Mouse (Mus musculus): Measurements from ENCODE around the gene D230025D16Rik. TPM values are rescaled to one million over a fixed set of nuclear protein-coding genes. Genes with fewer than 3 reads are reported as not detected.

Gene D230025D16Rik
- polyA plus RNA-seq, 1 experiment from 2014 or later, result 20.8 TPM

DNA sequence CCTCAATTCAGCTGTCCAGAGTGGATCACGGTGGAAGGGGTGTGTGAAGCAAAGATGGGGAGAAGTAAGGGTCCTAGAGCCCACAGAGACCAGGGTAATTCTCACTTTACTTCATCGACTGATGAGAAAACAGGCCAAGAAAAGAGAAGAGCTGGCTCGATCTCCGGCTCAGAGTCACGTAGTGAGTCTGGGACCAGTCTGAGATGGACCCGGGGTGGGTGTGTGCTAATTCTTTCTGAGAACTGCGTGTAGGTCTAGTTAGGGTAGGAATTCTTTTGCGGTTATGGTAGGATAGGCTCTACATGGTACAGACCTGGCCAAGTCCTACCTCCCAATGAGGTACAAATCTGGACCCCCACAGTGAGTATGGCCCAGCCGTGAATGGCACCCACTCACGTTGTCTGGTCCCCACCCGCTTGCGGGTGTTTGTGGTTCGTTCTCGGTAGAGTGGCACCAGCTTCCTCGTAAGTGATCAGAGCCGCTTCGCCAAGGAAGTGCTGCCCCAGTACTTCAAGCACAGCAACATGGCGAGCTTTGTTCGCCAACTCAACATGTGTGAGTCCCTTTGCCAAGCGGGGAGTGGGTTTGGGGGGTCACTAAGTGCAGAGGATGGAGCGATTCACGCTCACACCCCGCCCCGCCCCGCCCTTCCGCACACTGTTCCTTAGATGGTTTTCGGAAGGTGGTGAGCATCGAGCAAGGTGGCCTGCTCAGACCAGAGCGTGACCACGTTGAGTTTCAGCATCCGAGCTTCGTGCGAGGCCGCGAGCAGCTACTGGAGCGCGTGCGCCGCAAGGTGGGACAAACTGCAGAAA lies 45.4 kb downstream of the D230025D16Rik start:
- ATAC-seq (replicated peaks; ENCODE audit: extremely low read depth, insufficient read depth, low FRiP score), result no peak
- H3K36me3 ChIP-seq (ENCODE audit: control insufficient read depth, insufficient read depth), result no peaks in the 10 kb centered on the region
- peaks cover 24% of the 10 kb centered on the region for H3K4me1 ChIP-seq (ENCODE audit: control insufficient read depth, insufficient read depth, low read length)
- peak overlapping the region; percentile 93 for H3K4me2 ChIP-seq (ENCODE audit: low read depth, low read length)
- peak overlapping the region; percentile 71 for H3K9ac ChIP-seq (ENCODE audit: low read length)
- H3K27ac ChIP-seq (ENCODE audit: low read length), result no peak overlapping the region
- peak overlapping the region; percentile 58 for H3K4me3 ChIP-seq (ENCODE audit: low read length)
- 6% methylated on average over 39 of the region's 39 CpGs for WGBS
- no peaks in the 10 kb centered on the region for H3K9me3 ChIP-seq (replicated peaks; ENCODE audit: control insufficient read depth, low read length)
- peaks cover 75% of the 10 kb centered on the region for H3K27me3 ChIP-seq (ENCODE audit: control insufficient read depth, insufficient read depth, low read length)

GRCm38 (mm10) chr8:105270916-105271186 lies 45.9 kb downstream of the D230025D16Rik start:
- Histone ChIP-seq H3K27me3 (ENCODE audit: control insufficient read depth, insufficient read depth, low read length) (peaks cover 81% of the 10 kb centered on the region), H3K9ac (ENCODE audit: low read length) (no peak overlapping the region), H3K9me3 (replicated peaks; ENCODE audit: control insufficient read depth, low read length) (no peaks in the 10 kb centered on the region), H3K36me3 (ENCODE audit: control insufficient read depth, insufficient read depth) (no peaks in the 10 kb centered on the region), H3K4me2 (ENCODE audit: low read depth, low read length) (0 out of 2 replicates have a peak overlapping the region, but pooled peaks have one; percentile 93), H3K27ac (ENCODE audit: low read length) (no peak overlapping the region), H3K4me3 (ENCODE audit: low read length) (no peak overlapping the region), H3K4me1 (ENCODE audit: control insufficient read depth, insufficient read depth, low read length) (peaks cover 29% of the 10 kb centered on the region)
- ATAC-seq (replicated peaks; ENCODE audit: extremely low read depth, insufficient read depth, low FRiP score), result no peak
- 6% methylated on average over 11 of the region's 11 CpGs for WGBS

DNA sequence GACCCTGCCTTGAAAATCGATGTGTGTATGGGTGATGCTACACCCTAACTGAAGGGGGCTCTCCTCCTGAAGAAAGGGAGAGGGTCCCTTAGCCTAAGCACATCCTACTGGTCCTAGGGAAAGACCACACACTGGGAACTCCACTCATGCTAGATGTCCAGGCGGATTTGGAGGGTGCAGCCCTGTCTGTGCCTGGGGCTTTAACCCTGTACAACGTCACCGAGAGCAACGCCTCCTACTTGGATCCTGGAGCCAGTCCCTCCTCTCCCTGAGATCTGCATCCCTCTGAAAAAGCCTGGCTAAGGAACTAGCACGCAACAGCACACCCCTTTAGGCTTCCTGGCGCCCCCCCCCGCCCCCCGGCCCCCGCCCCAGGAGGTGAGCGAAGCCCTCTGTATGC lies 50.4 kb downstream of the D230025D16Rik start:
- H3K4me3 ChIP-seq (ENCODE audit: low read length), result peak overlapping the region; percentile 47; the same call in 1 of the 2 replicates

DNA sequence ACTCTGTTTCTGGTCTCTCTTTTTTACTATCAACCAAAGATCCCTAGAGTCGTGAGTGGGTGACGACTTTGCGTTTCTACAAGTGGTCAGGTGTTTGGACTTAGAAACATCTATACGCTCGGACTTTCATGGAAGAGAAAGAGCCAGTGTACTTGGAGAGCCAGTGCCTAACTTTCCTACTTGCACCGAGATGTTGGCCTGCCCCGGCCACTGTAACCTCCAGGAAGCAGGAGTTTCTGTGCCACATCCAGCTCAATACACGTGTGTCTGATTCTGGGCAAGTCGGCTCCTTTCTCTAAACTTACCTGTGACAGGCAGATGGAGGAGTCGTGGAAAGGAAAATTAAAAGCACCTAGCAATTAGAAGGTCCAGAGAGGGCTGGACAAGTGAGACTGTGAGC lies 50.9 kb downstream of the D230025D16Rik start, which contains the start of gene Nol3:
Gene Nol3 (plus strand): TSS at position 301 of the 400 bp plus-strand sequence.
- Histone ChIP-seq H3K4me1 (ENCODE audit: control insufficient read depth, insufficient read depth, low read length) (peaks cover 8% of the 10 kb centered on the region), H3K36me3 (ENCODE audit: control insufficient read depth, insufficient read depth) (no peaks in the 10 kb centered on the region), H3K4me2 (ENCODE audit: low read depth, low read length) (peak within 1 kb of the TSS; percentile 68), H3K27me3 (ENCODE audit: control insufficient read depth, insufficient read depth, low read length) (peaks cover 69% of the 10 kb centered on the region), H3K27ac (ENCODE audit: low read length) (no peak within 1 kb of the TSS), H3K4me3 (ENCODE audit: low read length) (peak within 1 kb of the TSS; percentile 47), H3K9me3 (replicated peaks; ENCODE audit: control insufficient read depth, low read length) (no peaks in the 10 kb centered on the region), H3K9ac (ENCODE audit: low read length) (peak within 1 kb of the TSS; percentile 63)
- WGBS, result 7% methylated on average over 10 of the region's 10 CpGs
- no peak for ATAC-seq (replicated peaks; ENCODE audit: extremely low read depth, insufficient read depth, low FRiP score)

More for the DNA sequence above, 50.4 kb downstream of the D230025D16Rik start:
- 15% methylated on average over 10 of the region's 11 CpGs for WGBS
- Histone ChIP-seq H3K27ac (ENCODE audit: low read length) (no peak overlapping the region), H3K9me3 (replicated peaks; ENCODE audit: control insufficient read depth, low read length) (no peaks in the 10 kb centered on the region), H3K36me3 (ENCODE audit: control insufficient read depth, insufficient read depth) (no peaks in the 10 kb centered on the region), H3K4me2 (ENCODE audit: low read depth, low read length) (peak overlapping the region; percentile 68), H3K27me3 (ENCODE audit: control insufficient read depth, insufficient read depth, low read length) (peaks cover 72% of the 10 kb centered on the region), H3K4me1 (ENCODE audit: control insufficient read depth, insufficient read depth, low read length) (peaks cover 9% of the 10 kb centered on the region), H3K9ac (ENCODE audit: low read length) (peak overlapping the region; percentile 63)
- no peak for ATAC-seq (replicated peaks; ENCODE audit: extremely low read depth, insufficient read depth, low FRiP score)

DNA sequence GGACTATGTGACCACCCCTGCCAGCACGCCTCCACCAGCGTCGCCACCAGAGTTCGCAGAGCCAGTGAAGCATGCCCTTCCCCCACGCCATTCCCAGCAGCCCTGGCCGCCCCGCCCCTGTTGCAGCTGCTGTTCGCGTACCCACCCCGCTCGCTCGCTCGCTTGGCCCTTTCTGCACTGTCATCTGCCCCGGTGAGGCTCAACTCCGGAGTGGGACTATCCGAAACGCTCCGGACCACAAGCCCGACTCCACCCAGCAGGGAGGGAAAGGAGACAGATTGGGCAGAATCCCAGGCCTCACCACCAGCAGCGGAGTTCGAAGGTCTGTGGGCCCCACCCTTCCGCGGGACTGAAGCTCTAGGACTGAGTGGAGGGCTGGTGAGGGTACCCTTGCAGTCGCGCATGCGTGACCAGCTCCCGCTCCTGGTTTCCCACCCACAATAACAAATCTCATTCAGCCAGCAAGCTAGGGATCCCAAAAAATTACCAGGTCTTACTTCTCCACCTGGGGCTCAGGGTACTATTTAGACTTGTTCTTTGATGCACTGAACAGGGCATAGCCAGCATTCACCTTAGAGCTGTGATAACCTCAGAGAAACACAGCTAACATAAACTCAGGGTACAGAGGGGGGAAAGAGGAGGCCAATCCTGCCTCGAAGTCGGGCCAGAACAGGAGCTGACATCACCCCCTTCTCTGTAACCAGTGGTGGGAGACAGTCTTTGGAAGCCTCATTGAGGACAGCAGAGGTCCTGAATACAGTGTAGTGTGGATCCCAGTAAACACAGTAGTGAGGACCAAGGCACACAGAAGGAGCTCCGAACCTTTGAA lies 51.6 kb downstream of the D230025D16Rik start:
- ATAC-seq (replicated peaks; ENCODE audit: extremely low read depth, insufficient read depth, low FRiP score), result peak; percentile 49
- peaks cover 8% of the 10 kb centered on the region for H3K4me1 ChIP-seq (ENCODE audit: control insufficient read depth, insufficient read depth, low read length)
- no peak overlapping the region for H3K27ac ChIP-seq (ENCODE audit: low read length)
- H3K4me3 ChIP-seq (ENCODE audit: low read length), result peak overlapping the region; percentile 47
- no peaks in the 10 kb centered on the region for H3K9me3 ChIP-seq (replicated peaks; ENCODE audit: control insufficient read depth, low read length)
- no peaks in the 10 kb centered on the region for H3K36me3 ChIP-seq (ENCODE audit: control insufficient read depth, insufficient read depth)
- H3K27me3 ChIP-seq (ENCODE audit: control insufficient read depth, insufficient read depth, low read length), result peaks cover 63% of the 10 kb centered on the region
- WGBS, result 5% methylated on average over 30 of the region's 30 CpGs
- peak overlapping the region; percentile 63 for H3K9ac ChIP-seq (ENCODE audit: low read length)
- H3K4me2 ChIP-seq (ENCODE audit: low read depth, low read length), result peak overlapping the region; percentile 68

GRCm38 (mm10) chr8:105278911-105279334 lies 54.0 kb downstream of the D230025D16Rik start:
- WGBS, result 3% methylated on average over 28 of the region's 28 CpGs
- H3K4me2 ChIP-seq (ENCODE audit: low read depth, low read length), result peak overlapping the region; percentile 62
- ATAC-seq (replicated peaks; ENCODE audit: extremely low read depth, insufficient read depth, low FRiP score), result peak; percentile 80
- H3K36me3 ChIP-seq (ENCODE audit: control insufficient read depth, insufficient read depth), result no peaks in the 10 kb centered on the region
- no peaks in the 10 kb centered on the region for H3K9me3 ChIP-seq (replicated peaks; ENCODE audit: control insufficient read depth, low read length)
- H3K4me1 ChIP-seq (ENCODE audit: control insufficient read depth, insufficient read depth, low read length), result peaks cover 8% of the 10 kb centered on the region
- no peak overlapping the region for H3K9ac ChIP-seq (ENCODE audit: low read length)
- no peak overlapping the region for H3K27ac ChIP-seq (ENCODE audit: low read length)
- peaks cover 45% of the 10 kb centered on the region for H3K27me3 ChIP-seq (ENCODE audit: control insufficient read depth, insufficient read depth, low read length)
- peak overlapping the region; percentile 33 for H3K4me3 ChIP-seq (ENCODE audit: low read length)

DNA sequence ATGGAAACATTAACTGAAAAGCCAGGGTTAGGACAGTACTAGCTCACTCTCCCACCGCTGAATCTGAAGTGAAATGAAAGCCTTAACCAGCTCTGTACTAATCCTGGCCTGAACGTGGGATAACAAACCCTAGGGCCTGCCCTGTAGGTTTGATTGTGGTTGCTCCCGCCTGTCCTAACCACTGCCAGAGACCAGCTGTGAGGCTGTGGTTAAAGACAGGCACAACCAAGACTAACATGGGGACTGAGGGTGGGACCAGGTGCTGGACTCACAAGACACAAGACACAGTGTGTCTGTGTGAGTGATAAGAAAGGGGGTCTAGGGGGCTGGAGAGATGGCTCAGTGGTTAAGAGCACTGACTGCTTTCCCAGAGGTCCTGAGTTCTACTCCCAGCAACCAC lies 55.6 kb downstream of the D230025D16Rik start:
- no peak for ATAC-seq (replicated peaks; ENCODE audit: extremely low read depth, insufficient read depth, low FRiP score)
- no peak overlapping the region for H3K4me2 ChIP-seq (ENCODE audit: low read depth, low read length)
- no peak overlapping the region for H3K9ac ChIP-seq (ENCODE audit: low read length)
- peaks cover 6% of the 10 kb centered on the region for H3K4me1 ChIP-seq (ENCODE audit: control insufficient read depth, insufficient read depth, low read length)
- 73% methylated on average over 3 of the region's 3 CpGs for WGBS
- H3K27ac ChIP-seq (ENCODE audit: low read length), result no peak overlapping the region
- H3K9me3 ChIP-seq (replicated peaks; ENCODE audit: control insufficient read depth, low read length), result no peaks in the 10 kb centered on the region
- H3K4me3 ChIP-seq (ENCODE audit: low read length), result no peak overlapping the region
- H3K36me3 ChIP-seq (ENCODE audit: control insufficient read depth, insufficient read depth), result no peaks in the 10 kb centered on the region
- H3K27me3 ChIP-seq (ENCODE audit: control insufficient read depth, insufficient read depth, low read length), result peaks cover 28% of the 10 kb centered on the region

- H3K27me3 ChIP-seq (ENCODE audit: control insufficient read depth, insufficient read depth, low read length), result peaks cover 20% of the 10 kb centered on the region
- H3K9ac ChIP-seq (ENCODE audit: low read length), result no peak overlapping the region
- no peaks in the 10 kb centered on the region for H3K4me1 ChIP-seq (ENCODE audit: control insufficient read depth, insufficient read depth, low read length)
- no peaks in the 10 kb centered on the region for H3K36me3 ChIP-seq (ENCODE audit: control insufficient read depth, insufficient read depth)
- H3K4me2 ChIP-seq (ENCODE audit: low read depth, low read length), result no peak overlapping the region
- no peak for ATAC-seq (replicated peaks; ENCODE audit: extremely low read depth, insufficient read depth, low FRiP score)
- H3K4me3 ChIP-seq (ENCODE audit: low read length), result no peak overlapping the region
- no peaks in the 10 kb centered on the region for H3K9me3 ChIP-seq (replicated peaks; ENCODE audit: control insufficient read depth, low read length)
- H3K27ac ChIP-seq (ENCODE audit: low read length), result no peak overlapping the region
- WGBS, result 79% methylated on average over 12 of the region's 12 CpGs
These were observed 56.9 kb downstream of the D230025D16Rik start for GRCm38 (mm10) chr8:105281821-105282220.

DNA sequence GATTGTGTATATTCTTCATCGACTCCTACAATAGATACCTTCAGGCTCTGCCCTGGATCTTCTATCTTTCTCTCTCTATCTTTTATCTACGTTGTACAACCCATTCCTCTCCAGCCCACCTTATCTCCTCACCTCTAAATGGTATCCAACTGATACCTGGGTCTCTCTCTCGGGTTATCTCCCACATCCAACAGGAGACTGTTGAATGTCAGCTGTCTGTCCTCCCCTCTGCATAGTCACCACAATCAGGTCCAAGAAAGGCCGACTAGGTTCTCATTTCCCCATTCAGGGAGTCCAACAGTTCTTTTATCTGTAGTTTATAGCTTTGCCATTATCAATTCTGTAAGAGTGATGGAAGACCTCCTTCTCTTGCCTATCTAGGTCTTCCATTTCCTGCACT lies 57.3 kb downstream of the D230025D16Rik start:
- H3K9ac ChIP-seq (ENCODE audit: low read length), result no peak overlapping the region
- 69% methylated on average over 4 of the region's 4 CpGs for WGBS
- peaks cover 16% of the 10 kb centered on the region for H3K27me3 ChIP-seq (ENCODE audit: control insufficient read depth, insufficient read depth, low read length)
- H3K9me3 ChIP-seq (replicated peaks; ENCODE audit: control insufficient read depth, low read length), result no peaks in the 10 kb centered on the region
- H3K4me1 ChIP-seq (ENCODE audit: control insufficient read depth, insufficient read depth, low read length), result no peaks in the 10 kb centered on the region
- H3K27ac ChIP-seq (ENCODE audit: low read length), result no peak overlapping the region
- H3K36me3 ChIP-seq (ENCODE audit: control insufficient read depth, insufficient read depth), result no peaks in the 10 kb centered on the region
- ATAC-seq (replicated peaks; ENCODE audit: extremely low read depth, insufficient read depth, low FRiP score), result no peak
- no peak overlapping the region for H3K4me2 ChIP-seq (ENCODE audit: low read depth, low read length)
- H3K4me3 ChIP-seq (ENCODE audit: low read length), result no peak overlapping the region

Data from heart, embryonic 16.5 days (tissue).